Mouse (Mus musculus) adrenal gland, postnatal 4 days (tissue): ENCODE data around the gene Taok1. TPM values are rescaled to one million over a fixed set of nuclear protein-coding genes. Genes with fewer than 3 reads are reported as not detected.
"Not testable (repeated sequence)": the region's sequence is repeated elsewhere in the genome, so short reads cannot be mapped to it uniquely, and the experiment has no call there.

ENCODE experiments used
- DNase-seq, 2 experiments: peaks; one replicate each; pipeline ENCODE4 v3.0.0; 2021 to 2022; ENCODE audit warnings: low spot score in 2 of 2, mixed read lengths in 2 of 2
- long read RNA-seq, 2 experiments: library from polyadenylated mRNA; stranded (forward); transcript quantifications; one replicate each; pipeline ENCODE4 v2.0.0; 2021
- total RNA-seq, 2 experiments: library from RNA; stranded (reverse); gene quantifications; 2 replicates each; pipeline ENCODE4 v1.2.3; 2021

The Taok1 gene
- 10 to 100 TPM; 56.7 to 59.7 TPM for total RNA-seq
- long read RNA-seq, experiment 1, partial matches to known transcripts, result 1 of 4 reads
- long read RNA-seq, experiment 1, other reads (novel, unspliced or antisense), result 3 of 4 reads
- long read RNA-seq, experiment 2, partial matches to known transcripts, result 12 of 20 reads
- long read RNA-seq, experiment 2, other reads (novel, unspliced or antisense), result 8 of 20 reads

DNA sequence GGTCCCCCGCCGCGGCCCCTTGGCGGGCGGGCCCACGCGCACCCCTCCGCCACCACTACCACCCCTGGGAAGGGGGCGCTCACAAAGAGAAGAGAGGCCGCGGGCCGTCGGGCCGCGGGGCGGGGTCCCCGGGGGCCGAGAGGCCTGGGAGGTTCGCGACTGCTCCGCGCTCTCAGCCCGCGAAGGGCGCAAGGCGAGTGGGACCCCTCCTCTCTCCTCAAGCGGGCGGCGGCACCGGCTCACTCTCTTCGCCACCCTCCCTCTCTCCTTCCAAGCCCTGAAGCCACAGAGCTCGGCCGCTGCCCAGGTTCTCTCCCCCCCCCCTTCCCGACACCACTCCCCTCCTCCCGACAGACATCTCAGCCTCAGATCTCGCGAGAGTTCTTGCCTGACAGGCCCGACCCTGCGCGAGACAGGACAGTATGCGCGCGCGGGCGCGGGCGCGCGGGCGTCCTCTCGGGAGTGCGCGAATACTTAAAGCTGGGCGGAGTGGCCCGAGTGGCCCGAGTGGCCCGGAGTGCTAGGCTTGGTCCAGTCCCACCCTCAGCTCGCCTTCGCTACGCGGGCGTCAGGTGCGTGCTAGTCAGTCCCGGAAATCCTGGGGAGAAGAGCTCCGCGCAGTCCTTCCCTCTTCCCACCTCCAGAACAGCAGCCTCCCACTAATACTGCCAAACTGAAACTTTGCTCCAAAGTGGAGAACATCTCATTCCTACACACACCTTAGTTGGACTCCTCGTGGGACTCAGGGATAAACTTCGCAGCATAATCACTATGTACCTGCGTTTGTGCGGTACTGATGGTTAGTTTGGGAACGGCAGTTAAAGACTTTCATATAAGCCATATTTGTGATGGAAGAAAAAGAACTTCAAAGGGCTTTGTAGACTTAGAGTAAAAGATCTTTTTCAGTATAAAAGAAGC is at the start of gene Taok1:
Taok1 (minus strand) TSS at position 278 of the 918 bp plus-strand sequence.
- peak; percentile 75 to 94 for DNase-seq

DNA sequence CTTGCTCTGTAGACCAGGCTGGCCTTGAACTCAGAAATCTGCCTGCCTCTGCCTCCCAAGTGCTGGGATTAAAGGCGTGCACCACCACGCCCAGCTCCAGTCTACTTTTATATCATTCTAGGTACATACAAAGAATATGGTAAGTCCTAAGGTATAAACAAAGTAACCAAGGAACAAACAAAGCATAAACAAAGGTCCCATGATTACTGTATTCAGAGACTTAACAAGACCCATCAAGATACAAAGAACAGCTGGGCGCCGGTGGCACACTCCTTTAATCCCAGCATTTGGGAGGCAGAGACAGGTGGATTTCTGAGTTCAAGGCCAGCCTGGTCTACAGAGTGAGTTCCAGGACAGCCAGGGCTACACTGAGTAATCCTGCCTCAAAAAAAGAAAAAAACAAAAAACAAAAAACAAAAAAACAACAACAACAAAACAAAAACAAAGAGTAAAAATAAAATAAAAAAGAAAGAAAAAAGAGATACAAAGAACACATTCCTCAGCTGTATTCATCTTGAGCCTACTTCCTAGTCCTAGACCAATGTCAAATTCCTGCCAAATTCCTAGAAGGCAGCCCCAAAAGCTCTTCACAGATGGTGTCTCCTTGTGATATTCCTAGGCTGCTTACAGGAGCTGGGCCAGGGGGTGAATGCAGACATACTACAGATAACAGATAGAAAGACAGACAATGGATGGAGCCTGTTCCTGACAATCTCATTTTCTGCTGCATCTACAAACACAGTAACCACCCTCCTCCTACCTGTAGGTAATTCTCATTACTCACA is 46.0 kb upstream of the Taok1 start:
- DNase-seq, result not testable (repeated sequence)

DNA sequence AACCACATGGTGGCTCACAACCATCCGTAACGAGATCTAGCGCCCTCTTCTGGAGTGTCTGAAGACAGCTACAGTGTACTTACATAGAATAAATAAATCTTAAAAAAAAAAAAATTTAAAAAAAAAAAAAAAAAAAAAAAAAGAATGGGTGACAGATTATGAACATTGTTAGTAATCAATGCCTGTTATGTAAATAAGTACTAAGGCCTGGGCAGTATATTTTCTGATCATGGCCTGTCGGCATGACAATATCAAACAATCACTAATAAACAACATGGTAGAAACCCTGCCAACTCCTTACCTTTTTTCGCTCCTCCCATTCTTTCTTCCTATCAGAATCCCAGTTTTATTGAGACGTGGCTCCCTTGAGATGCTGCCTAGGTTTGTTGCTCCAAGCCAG is 44.9 kb upstream of the Taok1 start:
- no peak for DNase-seq

DNA sequence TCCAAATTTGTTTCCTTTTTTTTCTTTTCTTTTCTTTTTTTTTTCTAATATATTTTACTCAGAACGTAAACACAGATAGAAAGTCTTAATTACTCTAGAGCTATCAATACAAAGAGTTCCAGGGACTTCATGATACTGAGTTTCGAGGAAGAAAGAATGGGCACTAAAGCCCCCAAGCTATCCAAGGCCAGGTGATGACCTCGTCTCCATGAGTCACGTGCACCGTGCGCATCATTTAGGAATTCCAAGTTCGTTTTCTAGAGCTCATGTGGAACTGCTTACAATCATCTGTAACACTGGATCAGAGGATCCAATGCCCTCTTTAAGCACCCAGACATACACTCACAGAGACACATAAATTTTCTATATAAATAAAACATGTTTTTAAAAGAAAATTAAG is 41.3 kb upstream of the Taok1 start:
- DNase-seq, result no peak

DNA sequence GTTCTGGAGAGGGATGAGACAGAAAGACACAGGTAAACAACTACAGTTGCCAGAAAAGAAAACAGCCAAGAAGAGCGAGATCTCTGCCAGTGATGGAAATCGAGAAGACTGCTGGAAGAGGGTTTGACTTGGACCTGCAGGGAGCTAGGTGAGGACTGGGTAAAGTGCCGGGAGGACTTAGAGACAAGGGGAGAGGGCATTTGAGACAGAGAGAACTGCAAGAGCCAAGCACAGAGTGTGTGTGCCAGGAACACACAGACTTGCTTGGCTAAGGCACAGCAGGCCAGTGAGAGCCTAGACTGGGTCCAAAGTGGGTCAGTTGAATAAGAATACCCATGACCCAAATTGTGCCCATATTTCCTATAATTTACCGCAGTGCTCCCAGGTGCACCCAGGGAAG is 37.9 kb upstream of the Taok1 start:
- no peak for DNase-seq

DNA sequence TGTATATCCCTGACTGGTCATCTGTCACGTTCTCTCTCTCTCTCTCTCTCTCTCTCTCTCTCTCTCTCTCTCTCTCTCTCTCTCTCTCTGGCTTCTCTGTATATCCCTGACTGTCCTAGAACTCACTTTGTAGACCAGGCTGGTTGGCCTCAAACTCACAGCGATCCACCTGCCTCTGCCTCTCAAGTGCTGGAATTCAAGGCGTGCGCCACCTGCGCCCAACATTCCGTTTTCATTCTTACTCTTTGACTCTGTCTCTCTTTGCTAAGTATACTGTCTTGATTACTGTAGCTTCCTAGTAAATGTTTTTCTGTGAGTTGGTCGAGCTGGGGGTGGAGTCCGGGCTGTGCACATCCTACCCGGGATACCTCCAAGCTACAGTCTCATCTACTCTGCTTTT is 33.8 kb upstream of the Taok1 start:
- DNase-seq, result no peak

DNA sequence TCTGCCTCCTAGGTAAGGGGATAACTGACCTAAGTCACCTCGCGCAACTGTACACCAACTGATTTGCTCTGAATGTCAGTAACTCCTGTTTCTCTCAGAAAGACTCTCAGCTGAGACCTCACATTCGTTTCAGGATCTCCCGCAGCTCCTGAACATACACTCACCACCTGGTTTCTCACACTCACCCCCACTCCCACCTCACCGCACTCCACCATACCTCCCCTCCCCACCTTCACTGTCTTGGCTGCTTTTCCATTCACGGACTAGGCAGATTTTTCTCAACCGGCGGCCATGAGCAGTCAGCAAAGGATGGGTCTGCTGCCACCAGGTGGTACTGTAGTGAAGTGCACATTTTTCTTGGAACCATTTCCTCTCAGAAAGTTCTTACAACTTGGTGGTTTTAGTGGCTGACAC is 22.6 kb upstream of the Taok1 start:
- peak; percentile 32 to 66 for DNase-seq

DNA sequence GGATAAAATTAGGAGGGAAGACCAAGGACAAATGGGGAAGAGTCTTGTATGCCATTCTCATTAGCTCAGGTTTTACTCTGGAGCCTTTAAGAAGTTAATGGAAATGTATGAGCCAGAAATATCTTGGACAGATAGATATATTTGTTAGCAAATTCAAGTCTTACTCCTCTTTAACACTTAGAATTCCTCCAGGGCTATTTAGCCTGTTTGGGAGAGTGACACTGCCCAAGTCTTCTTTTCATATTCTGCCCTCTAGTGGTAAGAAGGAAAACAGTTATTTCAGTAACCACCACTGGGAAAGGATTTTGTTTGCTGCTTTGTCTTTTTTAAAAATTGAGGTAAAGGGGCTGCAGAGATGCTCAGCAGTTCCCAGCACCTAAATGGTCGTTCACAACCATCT is 21.9 kb upstream of the Taok1 start:
- no peak for DNase-seq

DNA sequence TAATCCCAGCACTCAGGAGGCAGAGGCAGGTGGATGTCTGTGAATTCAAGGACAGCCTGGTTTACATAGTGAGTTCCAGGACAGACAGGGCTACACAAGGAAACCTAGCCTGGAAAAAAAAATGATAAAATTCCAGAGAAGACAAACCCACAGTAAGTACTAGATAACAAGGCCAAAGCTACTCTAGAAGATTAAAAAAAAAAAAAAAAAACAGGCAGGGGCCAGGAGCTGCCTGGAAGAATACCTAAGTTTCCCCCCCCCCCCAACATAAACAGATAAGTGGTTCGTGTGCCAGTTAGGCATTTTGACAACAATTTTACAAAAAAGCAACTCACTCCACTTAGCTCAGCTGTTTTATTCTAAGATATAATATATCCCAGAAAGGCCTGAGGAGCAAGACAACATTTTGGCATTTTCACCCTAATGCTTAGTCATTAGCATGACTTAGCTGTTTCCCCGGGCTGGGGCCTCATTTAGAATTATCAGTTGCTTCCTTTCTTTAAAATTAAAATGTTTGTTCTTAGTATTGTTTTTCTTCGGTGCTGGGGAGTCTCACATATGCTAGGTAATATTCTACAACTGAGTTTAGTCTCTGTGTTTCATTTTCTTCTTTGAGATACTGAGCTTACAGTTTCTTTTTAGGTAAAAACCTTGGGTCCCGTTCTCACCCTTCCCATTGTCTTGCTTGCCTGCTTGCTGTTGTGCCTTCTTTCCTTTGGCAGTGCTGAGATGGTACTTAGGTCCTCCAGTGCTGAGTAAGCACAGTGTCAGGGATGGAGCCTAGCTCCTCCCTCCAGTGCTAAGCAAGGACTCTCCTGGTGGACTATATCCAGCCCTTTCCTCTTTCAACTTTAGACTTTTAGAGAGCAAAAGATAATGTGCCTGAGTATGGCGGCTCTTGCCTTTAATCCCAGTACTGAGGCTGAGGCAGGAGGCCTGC is 19.3 kb upstream of the Taok1 start:
- DNase-seq, result no peak

DNA sequence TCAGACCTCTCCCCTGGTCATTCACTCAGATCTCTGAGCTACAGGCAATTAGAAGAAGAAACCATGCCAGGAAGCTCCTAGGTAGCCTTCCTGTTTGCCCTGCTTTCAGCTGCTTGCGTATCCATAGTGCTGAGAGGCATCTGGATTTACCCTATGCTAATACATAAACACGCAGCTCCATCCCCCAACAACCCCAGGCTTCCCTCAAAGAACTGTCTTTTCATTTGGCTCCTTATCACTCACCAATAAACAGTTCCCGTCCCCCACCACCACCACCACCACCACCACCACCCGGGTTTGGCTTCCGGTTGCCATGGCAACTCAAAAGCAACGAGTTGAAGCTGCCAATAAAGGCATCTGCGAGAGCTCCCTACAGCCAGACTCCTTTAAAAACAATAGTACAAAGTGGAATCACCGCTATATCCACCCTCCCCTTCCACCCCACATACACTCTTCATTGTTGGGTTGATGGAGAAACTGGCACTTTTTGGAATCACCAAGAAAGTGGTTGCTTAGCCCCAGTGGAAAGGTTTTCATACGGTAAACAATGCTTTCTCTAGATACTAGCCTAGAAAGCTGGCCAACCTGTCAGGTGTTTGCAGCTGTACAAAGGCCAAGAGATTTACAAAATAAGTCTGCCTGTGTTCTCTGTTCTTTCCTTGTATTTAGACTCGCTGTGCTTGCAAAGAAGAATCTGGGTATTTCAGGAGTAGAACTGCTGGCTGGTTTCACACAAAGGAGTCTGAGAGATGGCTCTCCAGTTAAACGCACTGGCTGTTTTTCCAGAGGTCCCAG is 17.6 kb upstream of the Taok1 start:
- no peak for DNase-seq

DNA sequence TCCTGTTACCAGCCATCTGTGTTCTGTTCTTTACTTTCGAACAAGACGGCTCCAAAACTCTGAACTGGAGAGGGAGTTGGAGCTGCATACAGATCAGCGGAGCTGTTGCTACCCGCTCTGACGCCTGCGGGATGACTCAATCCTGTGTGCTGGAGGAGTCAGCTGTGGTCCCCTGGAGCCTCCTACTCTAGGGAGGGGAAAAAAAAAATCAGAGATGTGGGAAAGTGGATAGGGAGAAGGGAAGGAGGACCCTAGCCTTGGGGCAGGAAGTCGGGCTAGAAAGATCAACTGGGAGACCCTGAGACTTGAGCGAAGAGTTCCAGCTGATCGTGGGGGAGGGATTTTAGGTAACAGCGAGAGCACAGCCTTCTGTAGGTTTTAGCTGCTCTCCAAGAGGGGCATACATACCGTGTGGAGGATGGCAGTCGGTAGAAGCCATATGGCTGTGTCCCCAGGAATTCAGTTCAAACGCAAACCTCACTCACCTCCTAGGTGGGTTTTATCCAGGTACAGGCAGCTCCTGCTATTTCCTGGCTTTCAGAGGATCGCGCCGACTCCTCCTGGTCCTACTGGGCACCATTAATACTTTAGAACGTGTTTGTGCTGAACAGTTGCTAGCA is 16.9 kb upstream of the Taok1 start:
- DNase-seq, result no peak

DNA sequence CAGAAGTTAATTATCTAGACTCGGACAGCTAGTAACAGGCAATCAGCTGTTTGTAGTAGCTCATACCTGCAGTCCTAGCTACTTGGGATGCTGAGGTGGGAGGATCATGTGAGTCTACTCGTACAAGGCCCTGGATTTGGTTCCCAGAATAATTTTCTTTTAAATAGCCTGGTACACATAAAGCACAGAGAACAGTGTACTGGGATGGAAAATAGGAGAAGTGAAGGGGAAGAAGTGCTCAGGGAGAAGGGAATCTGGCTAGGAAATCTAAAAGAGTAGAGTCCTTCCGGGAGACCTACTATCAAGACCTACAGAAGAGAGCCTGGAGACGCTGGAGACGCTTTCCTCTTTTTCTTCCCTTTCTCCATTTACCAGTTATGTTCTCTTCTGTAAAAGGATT is 16.4 kb upstream of the Taok1 start:
- no peak for DNase-seq

DNA sequence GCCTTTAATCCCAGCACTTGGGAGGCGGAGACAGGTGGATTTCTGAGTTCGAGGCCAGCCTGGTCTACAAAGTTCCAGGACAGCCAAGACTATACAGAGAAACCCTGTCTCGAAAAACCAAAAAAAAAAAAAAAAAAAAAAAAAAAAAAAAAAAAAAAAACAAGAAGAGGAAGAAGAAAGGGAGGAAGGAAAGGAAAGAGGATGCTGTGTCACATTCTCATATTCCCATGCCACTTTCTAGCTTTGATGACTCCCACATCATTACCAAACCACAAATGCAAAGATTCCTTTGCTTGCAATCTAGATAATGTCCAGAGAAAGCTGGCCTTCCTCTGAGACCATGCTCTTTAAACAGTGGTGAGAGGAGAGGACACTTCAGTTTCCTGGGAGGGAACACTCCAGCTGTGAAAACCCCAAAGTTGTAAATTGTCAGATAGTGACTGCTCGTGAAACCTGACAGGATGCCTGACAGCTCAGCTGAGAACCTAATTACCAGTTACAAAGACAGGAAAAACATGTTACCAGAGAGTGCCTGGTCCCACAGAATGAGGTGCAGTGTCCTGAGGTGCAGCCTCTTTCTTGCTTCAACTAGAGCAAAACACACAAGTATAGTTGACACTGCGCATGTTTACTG is 14.4 kb upstream of the Taok1 start:
- no peak for DNase-seq

DNA sequence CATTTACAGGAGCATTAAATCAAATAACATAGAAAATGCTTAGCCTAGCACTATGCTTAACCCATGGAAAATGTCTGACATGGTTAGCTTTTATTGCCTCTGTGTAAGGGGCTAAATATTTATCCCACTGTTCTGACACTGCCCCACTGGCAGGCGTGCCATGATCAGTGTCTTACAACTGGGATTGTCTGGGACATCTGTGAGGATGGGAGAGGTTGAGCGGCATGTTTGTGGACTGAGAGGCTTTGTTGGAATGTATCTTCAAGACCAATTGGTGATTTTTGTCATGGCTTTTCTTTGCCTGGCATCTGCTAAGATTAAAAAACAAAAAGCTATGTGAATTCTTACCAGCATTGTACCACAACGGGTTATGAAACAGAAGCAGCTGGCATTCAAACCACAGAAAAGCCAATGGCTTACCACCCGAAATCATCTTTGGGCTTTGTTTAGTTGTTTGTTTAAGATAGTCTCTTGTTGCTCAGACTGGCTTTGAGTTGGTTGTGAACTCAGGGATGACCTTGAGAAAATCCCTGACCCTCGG is 7.5 kb upstream of the Taok1 start:
- no peak for DNase-seq

DNA sequence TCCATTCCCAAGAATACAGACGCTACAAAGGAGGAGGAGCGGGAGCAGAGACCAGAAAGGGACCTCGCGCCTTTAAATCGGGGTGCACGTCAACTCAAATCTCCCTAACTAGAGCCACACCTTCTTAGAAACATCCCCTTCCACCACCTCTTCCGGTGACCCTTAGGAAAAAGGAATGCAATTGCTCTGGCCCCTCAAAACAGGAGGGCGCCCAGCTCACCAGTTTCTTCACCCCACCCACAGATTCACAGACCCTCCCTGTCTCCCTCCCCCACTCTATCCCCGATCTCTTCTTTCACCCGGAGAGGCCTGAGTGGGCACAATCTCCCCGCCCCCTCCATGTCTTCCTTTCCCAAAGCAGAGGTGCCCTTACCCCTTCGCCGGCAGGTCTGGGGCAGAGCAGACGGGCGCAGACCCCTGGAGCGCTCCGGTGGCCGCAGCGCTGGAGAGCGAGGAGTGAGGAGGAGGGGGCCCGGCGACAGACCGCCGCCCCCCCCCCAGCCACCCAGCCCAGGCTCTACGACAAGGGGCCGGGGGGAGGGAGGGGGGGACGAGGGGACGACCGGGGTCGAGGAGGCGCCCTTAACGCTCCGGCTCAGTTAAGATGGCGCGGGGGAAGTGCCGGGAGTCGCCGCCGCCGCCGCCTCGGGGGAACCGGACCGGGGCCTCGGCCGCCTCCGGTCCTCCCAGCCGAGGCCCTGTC is 629 bp downstream of the Taok1 start:
- peak; percentile 9 to 21 for DNase-seq

DNA sequence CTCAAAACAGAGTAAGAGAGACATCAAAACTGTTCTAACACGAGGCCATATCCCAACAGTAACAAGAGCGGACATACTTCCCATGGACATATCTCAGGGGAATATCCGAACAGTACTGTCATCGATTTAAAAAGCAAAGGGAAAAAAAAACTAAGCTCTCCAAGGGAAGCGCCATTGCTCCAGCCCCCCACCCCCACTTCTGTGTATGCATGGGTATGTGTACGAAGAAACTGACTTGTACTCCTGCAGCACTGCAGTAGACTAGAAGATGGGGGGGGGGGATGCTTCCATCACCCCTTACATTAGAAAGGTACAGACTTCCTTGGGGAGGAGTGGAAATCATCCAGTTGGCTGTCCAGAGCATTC is 1.2 kb downstream of the Taok1 start:
- no peak for DNase-seq

DNA sequence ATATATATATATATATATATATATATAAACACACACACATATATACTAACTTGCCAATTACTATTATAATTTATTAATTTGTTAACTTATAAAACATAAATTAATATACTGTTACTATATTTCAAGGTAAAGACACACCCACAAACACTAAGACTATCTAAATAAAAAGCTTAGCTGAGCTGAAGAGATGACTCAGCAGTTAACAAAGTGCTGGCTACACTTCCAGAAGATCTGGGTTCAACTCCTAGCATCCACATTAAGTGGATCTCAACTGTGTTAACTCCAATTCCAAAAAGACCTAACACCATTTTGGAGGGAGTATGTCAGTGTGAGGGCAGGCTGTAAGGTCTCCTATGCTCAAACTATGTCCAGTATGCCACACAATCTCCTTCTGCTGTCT is 10.3 kb downstream of the Taok1 start:
- DNase-seq, result no peak

DNA sequence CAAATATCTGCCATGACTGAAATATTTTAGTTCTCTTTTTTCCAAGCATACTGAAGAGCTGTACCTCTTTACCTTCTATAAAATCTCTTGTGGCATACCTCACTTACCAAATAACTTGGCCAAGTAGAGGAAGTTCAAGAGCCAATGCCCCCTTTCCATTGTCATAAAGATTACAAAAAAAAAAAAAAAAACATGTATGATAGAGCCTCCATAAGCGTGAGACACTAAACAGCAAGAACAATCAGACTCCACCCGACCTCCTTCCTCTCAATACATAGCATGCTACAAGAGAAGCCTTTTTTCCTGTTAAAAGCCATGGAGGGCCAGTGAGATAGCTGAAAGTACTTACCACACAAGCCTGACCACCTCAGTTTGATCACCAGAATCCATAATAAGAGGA is 16.2 kb downstream of the Taok1 start:
- DNase-seq, result no peak
